Mouse (Mus musculus): Measurements from ENCODE around the gene Gm47969. TPM values are rescaled to one million over a fixed set of nuclear protein-coding genes. Genes with fewer than 3 reads are reported as not detected.
A peak's percentile ranks its signal among the peaks of the same experiment; 100 is the strongest.
"Not testable (repeated sequence)": the region's sequence is repeated elsewhere in the genome, so short reads cannot be mapped to it uniquely, and the experiment has no call there.

The Gm47969 gene
- total RNA-seq (2022) = not detected

DNA sequence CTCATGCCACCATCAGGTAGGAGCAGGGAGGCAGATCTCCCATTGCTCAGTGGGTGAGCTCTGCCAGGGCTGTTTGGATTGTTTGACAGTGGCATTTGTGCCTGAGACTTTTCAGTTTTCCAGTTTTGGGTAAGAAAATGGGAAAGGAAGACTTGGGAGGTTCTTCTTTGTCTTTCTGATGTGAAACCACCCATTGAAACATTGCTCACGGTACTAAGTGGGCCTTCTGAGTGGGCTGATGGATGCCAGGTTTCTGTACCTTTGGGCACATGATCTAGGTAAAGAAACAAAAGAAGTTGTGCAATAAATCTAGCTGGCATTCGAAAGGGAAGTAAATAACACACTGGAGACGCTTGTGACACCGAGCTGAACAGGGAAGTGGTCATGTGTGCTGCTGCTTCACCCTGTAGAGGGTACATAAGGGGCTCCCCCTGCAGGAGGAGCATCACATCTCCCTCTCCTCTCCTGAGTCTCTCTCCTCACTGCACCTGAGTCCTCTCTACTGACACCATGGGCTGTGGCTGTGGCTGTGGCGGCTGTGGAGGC is at the start of gene Gm47969:
TSS of gene Gm47969 (plus strand) at position 51 of the 546 bp plus-strand sequence.
- no peak for DNase-seq (ENCODE audit: low spot score in 2 of 2)

DNA sequence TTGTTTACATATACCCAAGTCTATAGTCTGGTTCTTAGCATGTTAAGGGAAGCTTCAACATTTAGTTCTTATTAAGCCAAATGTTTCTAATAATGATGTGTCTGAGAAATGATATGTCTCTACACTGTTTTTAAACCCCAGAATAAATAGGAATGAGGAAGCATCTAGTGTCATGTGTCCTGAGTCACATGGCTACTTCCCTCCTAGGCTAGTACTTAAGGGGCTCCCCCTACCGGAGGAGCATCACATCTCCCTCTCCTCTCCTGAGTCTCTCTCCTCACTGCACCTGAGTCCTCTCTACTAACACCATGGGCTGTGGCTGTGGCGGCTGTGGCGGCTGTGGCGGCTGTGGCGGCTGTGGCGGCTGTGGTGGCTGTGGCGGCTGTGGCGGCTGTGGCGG is 44.4 kb upstream of the Gm47969 start, which contains the start of gene Gm47959:
TSS of gene Gm47959 (plus strand) at position 243 of the 400 bp plus-strand sequence.
- not testable (repeated sequence) for DNase-seq (ENCODE audit: low spot score in 2 of 2)

DNA sequence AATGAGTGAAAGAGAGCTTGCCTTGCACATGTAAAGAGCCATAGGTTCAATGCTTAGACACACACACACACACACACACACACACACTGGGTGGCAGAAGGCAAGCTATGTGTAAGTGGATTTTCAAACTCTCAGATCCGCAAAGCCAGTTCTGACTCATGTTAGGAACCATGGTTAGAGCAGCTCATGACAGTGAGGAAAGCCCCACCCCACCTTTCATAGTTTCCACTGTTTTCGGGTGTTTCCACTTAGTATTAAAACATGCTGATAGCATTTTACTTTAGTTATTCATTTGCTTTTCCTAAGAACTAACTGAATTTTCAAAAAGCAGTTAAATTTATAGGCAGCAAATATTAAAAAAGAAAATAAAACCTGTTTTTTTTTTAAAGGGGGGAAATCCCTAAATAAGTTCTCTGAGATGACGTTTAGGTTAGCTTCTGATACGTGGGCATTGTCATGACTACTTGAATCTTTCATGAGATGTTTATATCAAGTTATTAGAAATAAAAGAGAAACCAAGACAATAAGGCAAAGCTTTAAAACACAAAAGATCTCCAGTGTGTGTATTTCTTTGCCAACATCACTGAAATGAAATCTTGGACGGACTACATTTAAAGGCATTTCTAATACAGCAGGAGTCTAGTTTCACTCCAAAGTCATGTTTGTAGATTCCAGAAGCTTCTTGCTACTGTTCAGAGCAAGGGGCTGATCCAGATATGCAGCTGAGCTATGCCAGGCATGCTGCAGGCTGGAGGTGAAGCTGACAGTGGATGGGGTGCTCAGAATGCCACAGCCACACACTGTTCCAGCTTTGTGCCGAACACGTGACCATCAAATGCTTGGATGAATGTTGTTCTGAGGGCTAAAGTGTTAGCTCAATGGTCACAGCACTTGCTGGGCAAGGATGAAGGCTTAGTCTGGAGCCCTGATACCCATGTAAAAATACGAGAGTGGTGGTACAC is 38.2 kb upstream of the Gm47969 start:
- no peak for DNase-seq (ENCODE audit: low spot score in 2 of 2)

DNA sequence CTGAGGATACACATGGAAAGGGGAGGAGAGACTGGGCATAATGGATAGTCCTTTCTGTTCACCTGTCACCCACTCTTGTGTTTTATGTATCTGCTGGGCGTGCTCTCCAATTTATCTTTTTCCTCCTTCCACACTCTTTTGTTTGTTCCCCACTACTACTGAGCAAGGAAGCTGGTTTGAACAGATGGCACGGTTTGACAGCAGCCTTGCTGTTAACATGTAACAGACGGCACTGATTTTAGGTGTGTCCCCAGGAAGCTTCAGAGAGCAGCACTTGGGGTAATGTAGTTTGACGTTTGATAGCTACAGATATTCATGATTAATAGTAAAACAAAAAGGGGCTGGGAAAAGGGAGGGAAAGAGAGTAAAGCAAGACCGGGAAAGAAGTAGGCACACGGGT is 37.3 kb upstream of the Gm47969 start:
- no peak for DNase-seq (ENCODE audit: low spot score in 2 of 2)

DNA sequence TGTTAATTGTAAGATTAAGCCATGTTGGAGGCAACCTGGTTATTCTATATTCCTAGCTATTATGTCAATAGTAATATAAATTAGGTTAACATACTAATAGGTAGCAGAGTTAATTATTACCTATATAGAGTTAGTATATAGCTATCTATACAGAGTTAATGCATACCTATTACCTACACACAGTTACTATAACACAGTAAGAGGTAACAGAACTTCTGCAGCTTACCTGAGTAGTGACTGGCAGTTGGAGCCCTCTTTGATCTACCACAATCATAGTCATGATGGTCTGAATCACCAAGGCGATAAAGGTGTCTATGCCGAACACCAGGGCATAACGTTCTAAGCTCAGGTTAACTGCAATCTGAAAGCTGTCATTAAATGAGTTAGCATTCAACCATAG is 30.3 kb upstream of the Gm47969 start:
- DNase-seq (ENCODE audit: low spot score in 2 of 2) = no peak

DNA sequence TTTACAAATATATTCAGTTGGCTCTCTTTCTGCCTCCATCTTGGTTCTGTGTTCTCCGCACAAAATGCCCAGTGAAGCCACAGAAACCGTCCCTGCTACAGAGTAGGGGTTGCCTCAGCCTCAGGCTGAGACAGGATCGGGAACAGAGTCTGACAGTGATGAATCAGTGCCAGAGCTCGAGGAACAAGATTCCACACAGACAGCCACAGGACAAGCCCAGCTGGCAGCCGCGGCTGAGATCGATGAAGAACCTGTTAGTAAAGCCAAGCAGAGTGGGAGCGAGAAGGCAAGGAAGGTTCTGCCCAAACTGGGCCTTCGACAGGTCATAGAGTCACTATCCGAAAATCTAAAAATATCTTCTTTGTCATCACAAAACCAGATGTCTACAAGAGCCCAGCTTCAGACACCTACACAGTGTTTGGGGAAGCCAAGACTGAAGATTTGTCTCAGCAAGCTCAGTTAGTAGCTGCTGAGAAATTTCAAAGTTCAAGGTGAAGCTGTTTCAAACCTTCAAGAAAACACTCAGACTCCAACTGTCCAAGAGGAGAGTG is 29.3 kb upstream of the Gm47969 start:
- no peak for DNase-seq (ENCODE audit: low spot score in 2 of 2)

DNA sequence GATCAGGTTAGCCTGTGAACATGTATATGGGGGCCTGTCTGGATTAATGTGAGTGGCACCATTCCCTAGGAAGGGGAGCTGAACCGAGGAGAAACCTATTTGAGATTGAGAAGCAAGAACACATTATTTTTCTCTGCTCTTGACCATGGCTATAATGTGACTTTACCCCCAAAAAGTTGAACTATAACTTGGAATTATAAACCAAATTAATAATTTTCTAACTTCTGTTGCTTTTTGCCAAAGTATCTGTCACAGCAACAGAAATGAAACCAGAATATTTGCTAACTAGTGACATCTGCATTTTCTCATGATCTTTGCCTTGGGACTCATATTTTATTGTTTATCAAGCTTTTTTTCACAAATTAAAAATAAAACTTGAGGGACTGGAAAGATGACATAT is 28.2 kb upstream of the Gm47969 start:
- no peak for DNase-seq (ENCODE audit: low spot score in 2 of 2)

DNA sequence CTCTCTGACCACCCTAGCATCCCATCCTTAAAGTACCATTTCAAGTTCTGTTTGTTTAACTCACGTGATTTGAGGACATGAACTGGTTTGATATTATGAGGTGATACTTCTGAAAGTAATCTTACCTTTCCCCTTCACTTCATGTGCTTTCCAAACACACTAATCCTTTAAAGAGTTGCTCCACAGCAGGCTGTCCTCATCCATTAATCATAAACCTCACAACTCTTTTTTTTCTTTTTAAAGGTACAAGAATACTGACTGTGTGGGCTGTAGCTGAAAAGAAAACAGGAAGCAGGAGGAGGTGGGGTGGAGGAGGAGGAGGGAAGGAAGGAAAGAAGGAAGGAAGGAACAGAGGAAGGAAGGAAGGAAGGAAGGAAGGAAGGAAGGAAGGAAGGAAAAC is 12.8 kb upstream of the Gm47969 start:
- DNase-seq (ENCODE audit: low spot score in 2 of 2) = no peak

DNA sequence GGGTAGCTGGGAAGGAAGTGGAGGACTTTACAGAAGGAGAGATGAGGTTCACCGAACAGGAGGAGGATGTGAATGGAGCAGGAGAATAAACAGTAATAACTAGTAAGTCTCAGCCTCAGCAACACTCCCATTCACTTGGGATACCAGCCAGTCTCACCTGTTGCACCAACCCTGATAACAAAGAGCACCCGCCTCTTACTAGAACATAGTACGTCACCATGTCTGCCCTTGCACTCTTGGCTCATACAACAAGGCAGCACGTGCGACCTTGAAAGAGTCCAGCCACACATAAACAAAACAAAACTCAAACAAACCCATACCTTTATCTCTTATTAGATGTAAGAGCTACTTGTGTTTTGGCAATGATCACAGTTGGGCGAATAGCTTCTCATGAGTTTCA is 12.2 kb upstream of the Gm47969 start:
- DNase-seq (ENCODE audit: low spot score in 2 of 2) = no peak

DNA sequence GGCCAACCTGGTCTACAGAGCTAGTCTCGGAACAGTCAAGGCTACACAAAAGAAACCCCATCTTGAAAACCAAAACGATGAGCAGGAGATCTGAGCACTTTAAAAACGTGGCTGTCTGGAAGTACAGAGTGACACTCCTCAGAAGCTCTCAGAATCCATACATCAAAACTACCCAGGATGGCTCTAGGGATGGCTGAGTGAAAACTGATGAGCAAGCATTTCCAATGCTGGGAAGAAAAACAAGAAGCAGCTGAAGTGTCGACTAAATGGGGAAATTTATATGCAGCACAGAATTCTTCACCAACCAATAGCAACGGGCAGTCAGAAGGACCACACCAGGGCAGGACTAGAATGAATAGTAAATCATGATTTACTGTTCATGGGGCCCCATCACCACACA is 10.2 kb upstream of the Gm47969 start:
- no peak for DNase-seq (ENCODE audit: low spot score in 2 of 2)

DNA sequence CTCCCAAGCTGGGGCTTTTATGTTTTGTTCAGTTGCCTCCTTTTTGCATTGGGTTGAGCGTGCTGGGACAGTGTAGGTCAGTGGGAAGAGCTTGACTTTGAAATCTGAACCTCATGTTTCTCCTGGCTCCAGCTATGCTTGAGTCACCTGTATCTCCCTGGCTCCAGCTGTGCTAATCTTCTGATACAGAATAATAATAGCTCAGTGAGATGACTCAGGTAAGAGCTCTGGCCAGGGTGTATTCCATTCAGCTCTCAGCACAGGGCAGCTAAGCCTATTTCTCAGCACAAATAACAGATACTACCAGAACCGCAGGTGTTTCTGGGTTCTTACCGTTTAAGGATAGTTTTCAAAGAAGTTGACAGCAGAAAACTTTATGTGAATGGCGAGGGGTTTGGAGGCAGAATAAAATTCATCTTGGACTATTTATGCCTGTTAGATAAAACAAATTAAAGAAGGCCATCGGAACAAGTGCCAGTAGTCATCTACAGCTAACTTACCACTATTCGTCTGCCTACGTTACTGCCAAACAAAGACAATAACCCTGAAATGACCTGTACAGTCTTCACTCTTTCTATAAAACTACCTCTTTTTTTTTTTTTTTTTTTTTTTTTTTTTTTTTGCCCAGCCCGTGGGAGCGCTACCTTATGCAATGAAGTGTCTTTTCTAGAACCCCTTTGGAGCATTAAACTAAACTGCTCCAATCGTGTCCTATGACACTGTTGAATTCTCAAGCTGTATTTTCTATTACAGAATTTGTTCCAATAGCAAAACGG is 7.7 kb upstream of the Gm47969 start:
- no peak for DNase-seq (ENCODE audit: low spot score in 2 of 2)

DNA sequence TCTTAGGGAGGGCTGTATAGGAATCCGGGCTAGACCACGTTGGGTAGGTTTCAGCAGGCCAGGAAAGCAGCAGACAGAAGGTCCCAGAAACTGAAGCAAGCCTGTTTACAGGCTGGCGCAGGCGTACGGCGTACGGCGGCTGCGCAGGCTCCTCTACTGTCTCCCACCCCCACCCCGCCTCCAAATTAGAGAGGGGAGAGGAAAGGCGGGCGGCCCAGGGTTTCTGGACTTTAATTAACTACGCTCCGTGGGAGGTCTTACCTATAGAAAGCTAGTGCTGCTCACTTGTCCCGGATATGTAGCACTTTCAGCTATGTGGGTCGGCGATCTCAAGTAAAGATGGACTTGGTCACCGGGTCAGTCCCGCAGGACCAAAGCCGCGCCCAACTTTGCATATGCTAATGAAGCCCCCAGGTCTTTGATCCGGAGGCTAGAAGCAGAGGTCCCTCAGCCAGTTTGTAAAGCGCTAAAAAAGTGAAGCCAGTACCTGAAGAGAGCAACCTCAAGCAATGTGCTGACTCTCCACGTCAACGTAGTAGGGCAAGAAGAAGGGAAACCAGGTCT is 6.5 kb upstream of the Gm47969 start, which contains the start of gene Slc19a3:
TSS of gene Slc19a3 (minus strand) at position 340 of the 564 bp plus-strand sequence.
- peak; percentile 19 to 20 for DNase-seq (ENCODE audit: low spot score in 2 of 2)

DNA sequence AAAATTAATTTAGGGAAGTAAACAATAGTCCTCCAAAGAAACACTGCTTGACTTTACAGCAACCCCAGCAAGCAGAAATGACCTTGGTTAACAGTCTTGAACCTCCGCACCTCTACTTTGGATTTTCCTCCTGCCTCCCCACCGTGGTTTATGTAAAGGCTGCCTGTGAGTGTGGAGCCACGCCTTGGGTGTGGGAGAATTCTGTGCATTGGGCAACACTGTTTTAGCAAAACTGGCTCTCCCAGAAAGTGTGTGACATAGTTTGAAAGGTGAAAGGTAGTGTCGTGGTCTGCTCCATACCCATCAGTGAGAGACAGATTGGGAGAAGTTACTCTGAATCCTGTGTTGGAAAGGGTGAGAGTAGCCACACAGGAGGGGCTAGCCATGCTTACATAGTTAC is 5.7 kb upstream of the Gm47969 start:
- no peak for DNase-seq (ENCODE audit: low spot score in 2 of 2)

DNA sequence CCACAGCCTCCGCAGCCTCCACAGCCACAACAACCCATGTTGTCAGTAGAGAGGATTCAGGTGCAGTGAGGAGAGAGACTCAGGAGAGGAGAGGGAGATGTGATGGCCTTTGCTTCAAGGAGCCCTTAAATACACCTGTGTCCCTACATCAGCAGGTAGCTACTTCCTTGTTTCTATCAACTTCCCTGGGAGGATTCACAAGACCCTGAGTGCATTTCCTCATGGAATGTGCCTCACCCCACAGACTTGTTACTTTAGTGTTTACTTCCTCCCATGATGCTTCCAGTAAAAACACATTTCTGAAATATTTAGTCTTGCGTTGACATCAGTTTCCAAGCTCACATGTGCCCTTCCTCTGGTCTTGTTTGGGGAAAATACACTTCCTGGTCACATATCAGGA is 2.4 kb upstream of the Gm47969 start, which contains the start of gene Krtap28-10:
TSS of gene Krtap28-10 (minus strand) at position 101 of the 400 bp plus-strand sequence.
- no peak for DNase-seq (ENCODE audit: low spot score in 2 of 2)

DNA sequence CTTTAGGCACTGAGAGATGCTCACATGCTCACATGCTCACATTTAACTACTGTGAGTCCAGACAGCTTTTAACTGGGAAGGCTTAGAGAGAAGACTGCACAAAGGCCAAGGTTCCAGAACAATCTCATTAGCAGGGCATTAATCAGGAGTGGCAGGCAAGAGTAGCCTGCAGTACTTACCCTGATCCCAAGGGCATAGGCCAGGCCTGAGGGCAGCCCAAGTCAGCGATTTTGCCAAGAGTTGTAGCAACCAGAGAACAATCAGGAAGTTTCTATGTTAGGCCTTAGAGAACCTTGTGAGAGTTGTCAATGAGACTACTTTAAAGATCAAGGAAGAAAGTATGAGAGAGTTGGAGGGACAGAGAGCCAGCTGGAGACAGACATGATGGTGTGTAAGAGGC is 13.7 kb downstream of the Gm47969 start:
- DNase-seq (ENCODE audit: low spot score in 2 of 2) = no peak

DNA sequence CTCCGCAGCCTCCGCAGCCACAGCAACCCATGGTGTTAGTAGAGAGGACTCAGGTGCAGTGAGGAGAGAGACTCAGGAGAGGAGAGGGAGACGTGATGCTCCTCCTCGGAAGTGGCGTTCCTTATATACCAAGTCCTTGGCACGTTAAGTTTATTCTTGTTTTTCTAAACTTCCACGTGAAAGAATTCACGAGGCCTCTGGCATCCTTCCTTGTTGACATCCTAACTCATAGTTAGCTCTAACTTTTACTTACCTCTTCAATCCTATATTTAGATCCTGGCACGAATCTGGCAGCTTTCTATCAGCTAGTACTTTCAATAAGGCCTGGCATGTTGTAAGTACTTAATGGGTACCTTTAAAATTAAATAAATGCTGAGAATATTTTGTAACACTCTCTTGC is 14.5 kb downstream of the Gm47969 start, which contains the start of gene A030005K14Rik:
TSS of gene A030005K14Rik (minus strand) at position 101 of the 400 bp plus-strand sequence.
- no peak for DNase-seq (ENCODE audit: low spot score in 2 of 2)

DNA sequence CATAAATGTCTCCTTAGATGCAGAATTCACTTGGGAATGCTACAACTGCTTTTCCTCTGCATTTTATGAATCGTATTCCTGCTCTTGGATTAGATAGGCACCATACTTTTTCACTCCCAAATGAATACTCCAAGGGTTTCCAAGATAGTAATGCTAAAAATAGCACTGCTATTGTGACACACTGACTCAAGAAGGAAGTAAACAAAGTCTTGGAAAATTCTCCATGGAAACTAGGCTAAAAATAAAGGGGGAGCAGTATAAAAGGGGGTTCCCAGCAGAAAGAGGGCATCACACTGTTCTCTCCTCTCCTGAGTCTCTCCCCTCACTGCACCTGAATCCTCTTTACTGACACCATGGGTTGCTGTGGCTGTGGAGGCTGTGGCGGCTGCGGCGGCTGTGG is 15.9 kb downstream of the Gm47969 start, which contains the start of gene Krtap28-13:
TSS of gene Krtap28-13 (plus strand) at position 288 of the 400 bp plus-strand sequence.
- DNase-seq (ENCODE audit: low spot score in 2 of 2) = no peak

DNA sequence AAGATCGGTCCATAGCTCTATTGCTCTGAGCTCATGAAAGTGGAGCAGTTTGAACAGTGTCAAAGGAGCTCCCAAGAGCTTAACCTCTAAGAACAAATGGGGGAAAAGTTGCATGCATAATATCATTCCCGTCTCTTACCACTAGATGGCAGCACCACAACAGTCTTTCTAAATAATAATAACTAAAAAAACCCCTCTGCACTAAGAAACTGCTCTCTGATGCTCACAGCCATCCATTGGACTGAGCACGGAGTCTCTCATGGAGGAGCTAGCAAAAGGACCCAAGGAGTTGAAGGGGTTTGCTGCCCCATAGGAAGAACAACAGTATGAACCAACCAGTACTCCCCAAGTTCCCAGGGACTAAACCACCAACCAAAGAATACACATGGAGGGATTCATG is 20.1 kb downstream of the Gm47969 start:
- no peak for DNase-seq (ENCODE audit: low spot score in 2 of 2)

DNA sequence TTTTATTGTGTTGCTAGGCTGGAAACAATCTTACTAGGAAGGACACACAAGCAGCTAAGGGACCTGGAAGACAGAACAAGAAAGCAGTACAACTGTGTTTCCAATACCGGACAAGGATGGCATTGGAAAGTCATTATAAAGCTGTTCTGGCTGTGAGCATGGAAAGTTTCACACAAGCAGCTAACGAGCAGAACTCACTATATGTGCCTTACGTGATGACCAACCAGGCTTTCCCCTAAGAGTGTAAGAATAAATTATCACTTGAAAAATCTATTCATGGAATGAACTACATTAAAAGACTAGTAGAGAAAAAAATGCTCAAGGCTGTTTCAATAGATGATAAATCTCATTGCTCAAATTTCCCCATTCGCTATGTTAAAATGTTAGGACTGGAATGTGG is 21.8 kb downstream of the Gm47969 start:
- no peak for DNase-seq (ENCODE audit: low spot score in 2 of 2)

DNA sequence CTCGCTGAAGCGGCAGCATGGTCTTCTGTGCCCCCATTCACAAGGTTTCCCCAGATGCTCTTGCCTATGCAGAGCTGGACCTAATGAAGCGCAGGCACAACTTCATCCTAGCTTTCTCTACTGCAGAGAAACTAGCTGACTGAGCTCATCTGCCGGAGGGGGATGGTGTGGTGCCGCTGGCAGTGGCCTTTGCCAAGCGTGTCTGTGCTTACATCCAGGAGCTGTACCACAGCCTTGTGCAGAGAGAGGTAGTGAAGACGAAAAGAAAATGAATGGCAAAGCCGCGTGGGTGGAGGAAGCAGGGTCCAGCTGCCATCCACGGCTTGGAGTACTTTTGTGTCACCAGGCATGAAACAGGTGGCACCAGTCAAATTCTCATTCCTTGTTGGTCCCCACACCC is 22.5 kb downstream of the Gm47969 start:
- no peak for DNase-seq (ENCODE audit: low spot score in 2 of 2)
